Mouse (Mus musculus) forebrain, postnatal 0 days (tissue): ENCODE measurements at regions not wholly inside any gene's neighbourhood (a gene's known extent, or its start where the extent isn't known, plus 50 kb on each side); places are given as distances from the start of the nearest gene placed in this dataset.

Source experiments
- ATAC-seq: fragments of 200-750 bp; cut with Nextera tagmentation; 2 replicates; pipeline ENCODE4 v1.8.0; 2017; ENCODE audit warnings: mild to moderate bottlenecking, moderate library complexity
- DNase-seq: peaks from one replicate; pipeline ENCODE4 v3.0.0-alpha.2; 2015
- H3K27ac ChIP-seq: fragments of 300-500 bp; sonication (generic); 2 replicates; pipeline ENCODE4 v1.5.1; 2014; ENCODE audit warnings: low read depth, mild to moderate bottlenecking, antibody characterized with exemption, low read length, moderate library complexity, mixed read lengths
- H3K27me3 ChIP-seq: fragments of 300-500 bp; sonication (generic); 2 replicates; pipeline ENCODE4 v1.6.1; 2014; ENCODE audit warnings: mild to moderate bottlenecking, low read length, mixed read lengths; ENCODE audit not compliant: insufficient read depth
- H3K36me3 ChIP-seq: fragments of 300-500 bp; sonication (generic); 2 replicates; pipeline ENCODE4 v1.6.1; 2014; ENCODE audit warnings: mild to moderate bottlenecking, moderate library complexity; ENCODE audit not compliant: insufficient read depth
- H3K4me1 ChIP-seq: fragments of 300-500 bp; sonication (generic); 2 replicates; pipeline ENCODE4 v1.6.1; 2014; ENCODE audit warnings: antibody characterized with exemption; ENCODE audit not compliant: insufficient read depth
- H3K4me2 ChIP-seq: fragments of 300-500 bp; sonication (generic); 2 replicates; pipeline ENCODE4 v1.6.1; 2014; ENCODE audit warnings: low read depth, mild to moderate bottlenecking, moderate library complexity
- H3K4me3 ChIP-seq: fragments of 300-500 bp; sonication (generic); 2 replicates; pipeline ENCODE4 v1.5.1; 2014; ENCODE audit warnings: low read depth, low read length, mixed read lengths
- H3K9ac ChIP-seq: fragments of 300-500 bp; sonication (generic); 2 replicates; pipeline ENCODE4 v1.6.1; 2014; ENCODE audit warnings: mild to moderate bottlenecking
- H3K9me3 ChIP-seq: fragments of 300-500 bp; sonication (generic); 2 replicates; pipeline ENCODE4 v1.6.1; 2016; ENCODE audit warnings: low read length
- CTCF ChIP-seq: sonication (generic); IDR thresholded peaks from 2 replicates; pipeline ENCODE4 v1.5.1; 2016; ENCODE audit warnings: antibody characterized with exemption, control low read depth, low read depth
- WGBS: fragments of 180-500 bp; shearing (Covaris S2); extraction: QIAGEN DNeasy Blood & Tissue Kit; methylation state at CpG from one replicate; pipeline ENCODE4 v1.1.7; 2014; 5-methylcytosine and 5-hydroxymethylcytosine counted together

DNA sequence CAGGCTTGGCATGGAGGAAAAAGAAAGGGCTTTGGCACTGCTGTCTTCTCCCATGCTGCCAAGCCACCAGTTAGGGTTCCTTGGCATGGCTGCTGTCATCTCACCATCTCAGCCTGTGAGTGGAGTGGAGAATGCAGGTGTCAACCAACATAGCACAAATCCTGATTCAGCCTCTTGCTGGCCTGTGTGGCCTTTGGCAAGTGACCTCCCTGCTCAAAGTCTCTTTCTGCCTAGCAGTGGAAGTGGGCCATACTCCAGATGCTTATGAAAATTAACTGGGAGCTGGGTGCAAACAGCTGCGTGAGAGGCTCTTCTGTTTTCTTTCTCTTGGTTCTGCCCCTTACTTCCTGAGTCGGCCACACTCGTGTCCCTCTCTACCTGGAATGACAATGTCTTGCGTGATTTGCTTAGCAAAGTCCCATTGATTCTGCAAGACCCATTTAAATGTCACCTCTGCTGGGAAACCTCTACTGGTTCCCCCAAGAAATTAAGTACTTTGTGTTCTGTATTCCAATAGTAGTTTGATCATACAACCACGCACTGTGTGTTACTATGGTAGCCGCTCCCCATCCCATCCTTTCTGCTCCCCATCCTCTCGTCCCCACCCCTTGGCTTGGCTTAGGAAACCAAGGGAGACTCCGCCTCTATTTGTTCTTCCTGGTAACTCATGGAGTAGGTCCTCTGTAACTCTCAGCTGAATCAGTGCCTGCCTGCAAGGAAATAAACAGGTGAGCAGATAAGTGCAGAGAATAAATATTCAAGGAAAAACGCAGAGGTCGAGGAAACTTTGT, 84.9 kb upstream of the Bod1 start:
- DNase-seq, result no peak
- H3K36me3 ChIP-seq, result no peaks in the 10 kb centered on the region
- H3K27me3 ChIP-seq, result no peaks in the 10 kb centered on the region
- ATAC-seq, result no peak
- peaks cover 15% of the 10 kb centered on the region for H3K4me1 ChIP-seq
- no peaks in the 10 kb centered on the region for H3K9me3 ChIP-seq
- 86% methylated on average over 10 of the region's 10 CpGs for WGBS
- TF ChIP-seq CTCF, result no peak
- no peak overlapping the region for H3K9ac ChIP-seq
- no peak overlapping the region for H3K27ac ChIP-seq
- no peak overlapping the region for H3K4me2 ChIP-seq
- no peak overlapping the region for H3K4me3 ChIP-seq

- ATAC-seq (peak; percentile 88), DNase-seq (peak; percentile 78)
- Histone ChIP-seq H3K9ac (no peak overlapping the region), H3K9me3 (no peaks in the 10 kb centered on the region), H3K27me3 (no peaks in the 10 kb centered on the region), H3K36me3 (no peaks in the 10 kb centered on the region), H3K4me3 (no peak overlapping the region), H3K4me1 (peaks cover 15% of the 10 kb centered on the region), H3K27ac (peak overlapping the region; percentile 74), H3K4me2 (no peak overlapping the region)
- TF ChIP-seq CTCF, result peak; percentile 27; the same call in 1 of the 2 replicates
- 25% methylated on average over 9 of the region's 9 CpGs for whole genome bisulfite sequencing
These were observed 88.4 kb upstream of the Bod1 start for GRCm38 (mm10) chr11:31759868-31760765.

DNA sequence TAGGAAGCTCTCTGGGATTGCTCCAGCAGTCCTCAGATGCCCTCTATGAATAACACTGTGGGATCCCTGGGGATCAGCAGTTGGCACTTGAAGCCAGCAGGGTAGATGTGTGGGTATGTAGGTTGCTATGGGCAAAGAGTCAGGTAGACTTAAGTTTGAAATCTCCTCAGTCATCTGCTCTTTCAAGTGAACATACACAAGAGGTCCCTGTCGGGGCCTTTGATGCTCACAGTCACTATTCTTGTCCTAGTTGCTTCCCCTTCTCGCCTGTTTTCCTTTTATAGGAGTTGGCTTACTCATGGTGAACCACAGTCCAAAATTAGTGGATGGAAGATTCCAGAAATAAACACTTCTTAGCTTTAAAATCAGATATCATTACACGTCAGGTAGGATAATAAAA, 92.2 kb upstream of the Bod1 start:
- no peak overlapping the region for H3K27ac ChIP-seq
- no peak for TF ChIP-seq CTCF
- H3K4me3 ChIP-seq, result no peak overlapping the region
- H3K36me3 ChIP-seq, result no peaks in the 10 kb centered on the region
- no peak overlapping the region for H3K4me2 ChIP-seq
- whole genome bisulfite sequencing, result 80% methylated on average over 3 of the region's 3 CpGs
- DNase-seq (no peak), ATAC-seq (no peak)
- no peaks in the 10 kb centered on the region for H3K27me3 ChIP-seq
- H3K9ac ChIP-seq, result no peak overlapping the region
- peaks cover 18% of the 10 kb centered on the region for H3K4me1 ChIP-seq
- no peaks in the 10 kb centered on the region for H3K9me3 ChIP-seq

DNA sequence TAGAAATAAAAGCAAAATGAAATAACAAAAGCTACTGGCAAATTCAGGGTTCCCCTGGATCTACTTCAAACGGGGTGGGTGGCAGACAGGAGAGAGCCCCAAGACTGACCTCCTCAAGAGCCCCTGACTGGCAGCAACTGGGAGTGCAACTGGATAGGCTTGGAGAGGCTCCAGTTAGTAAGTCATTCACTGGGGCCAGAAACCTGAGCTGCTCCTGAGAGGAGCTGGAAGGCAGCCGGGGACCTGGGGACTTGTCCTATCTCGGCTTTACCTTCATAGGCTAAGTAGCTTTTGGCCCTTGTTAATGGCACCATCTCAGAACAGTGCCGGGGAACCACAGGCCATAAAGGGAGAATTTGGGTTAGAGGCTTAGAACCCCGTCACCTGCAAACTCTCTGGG, 94.6 kb upstream of the Bod1 start:
- no peak for ATAC-seq
- H3K27me3 ChIP-seq, result no peaks in the 10 kb centered on the region
- H3K9me3 ChIP-seq, result no peaks in the 10 kb centered on the region
- H3K36me3 ChIP-seq, result no peaks in the 10 kb centered on the region
- WGBS, result 90% methylated on average over 5 of the region's 5 CpGs
- H3K27ac ChIP-seq, result no peak overlapping the region
- no peak for TF ChIP-seq CTCF
- DNase-seq, result no peak
- H3K4me3 ChIP-seq, result no peak overlapping the region
- H3K4me2 ChIP-seq, result no peak overlapping the region
- H3K4me1 ChIP-seq, result peaks cover 10% of the 10 kb centered on the region; the same call in 1 of the 2 replicates
- no peak overlapping the region for H3K9ac ChIP-seq

DNA sequence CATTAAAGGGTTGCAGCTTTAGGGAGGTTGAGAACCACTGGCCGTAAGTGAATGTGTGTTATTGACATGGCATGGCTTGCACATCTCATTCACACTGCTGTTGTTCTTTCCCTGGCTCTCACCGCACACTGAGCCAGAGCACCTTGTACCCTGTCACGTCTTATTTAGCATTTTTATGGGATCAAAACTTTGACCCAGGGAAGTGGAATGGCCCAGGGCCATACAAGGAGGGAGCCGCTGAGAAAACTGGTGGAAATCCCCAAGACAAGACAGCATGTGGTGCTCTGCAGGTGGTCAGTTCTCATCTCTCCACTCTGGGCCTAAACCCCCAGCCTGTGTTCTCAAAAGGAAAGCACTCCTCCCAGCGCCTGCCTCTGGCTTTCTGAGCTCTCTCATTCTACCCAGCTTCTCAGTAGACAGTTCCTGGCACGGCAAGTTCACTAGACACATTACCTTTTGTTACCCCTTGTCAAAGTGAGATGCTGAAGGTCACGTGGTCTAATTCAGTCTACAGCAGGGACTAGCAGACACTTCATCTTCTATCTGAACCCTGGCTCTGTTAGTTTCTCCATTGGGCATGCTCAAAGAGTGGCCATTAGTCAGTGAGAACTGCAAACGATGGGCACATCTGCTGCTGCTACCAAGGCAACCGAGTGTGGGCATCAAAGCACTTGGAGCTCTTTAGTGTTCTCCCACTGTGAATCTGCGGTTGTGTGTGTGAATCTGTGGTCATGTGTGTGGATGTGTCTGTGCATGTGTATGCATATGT, 96.2 kb upstream of the Bod1 start:
- H3K9ac ChIP-seq, result no peak overlapping the region
- ATAC-seq (peak; percentile 83), DNase-seq (peak; percentile 78)
- H3K27ac ChIP-seq, result peak overlapping the region; percentile 21; the same call in 1 of the 2 replicates
- 30% methylated on average over 10 of the region's 10 CpGs for WGBS
- no peak overlapping the region for H3K4me3 ChIP-seq
- no peaks in the 10 kb centered on the region for H3K36me3 ChIP-seq
- TF ChIP-seq CTCF, result no peak
- H3K27me3 ChIP-seq, result no peaks in the 10 kb centered on the region
- H3K9me3 ChIP-seq, result no peaks in the 10 kb centered on the region
- H3K4me2 ChIP-seq, result no peak overlapping the region
- peaks cover 10% of the 10 kb centered on the region; the same call in 1 of the 2 replicates for H3K4me1 ChIP-seq

GRCm38 (mm10) chr11:31769804-31770654, 98.3 kb upstream of the Bod1 start:
- ATAC-seq, result peak; percentile 47; the same call in 1 of the 2 replicates
- WGBS, result 74% methylated on average over 4 of the region's 4 CpGs
- Histone ChIP-seq H3K36me3 (no peaks in the 10 kb centered on the region), H3K4me3 (no peak overlapping the region), H3K4me1 (peaks cover 10% of the 10 kb centered on the region; the same call in 1 of the 2 replicates), H3K4me2 (no peak overlapping the region), H3K9me3 (no peaks in the 10 kb centered on the region), H3K27ac (peak overlapping the region; percentile 75), H3K27me3 (no peaks in the 10 kb centered on the region), H3K9ac (0 out of 2 replicates have a peak overlapping the region, but pooled peaks have one; percentile 11)
- DNase-seq, result peak; percentile 43
- no peak for TF ChIP-seq CTCF
